Mouse (Mus musculus) ZHBTc4 (cell line): ENCODE results near the gene Arhgap6.

ENCODE experiments used
- DNase-seq: peaks from one replicate; pipeline ENCODE4 v3.0.0-alpha.2; 2011; ENCODE audit warnings: low read depth, low spot score

The Arhgap6 gene

DNA sequence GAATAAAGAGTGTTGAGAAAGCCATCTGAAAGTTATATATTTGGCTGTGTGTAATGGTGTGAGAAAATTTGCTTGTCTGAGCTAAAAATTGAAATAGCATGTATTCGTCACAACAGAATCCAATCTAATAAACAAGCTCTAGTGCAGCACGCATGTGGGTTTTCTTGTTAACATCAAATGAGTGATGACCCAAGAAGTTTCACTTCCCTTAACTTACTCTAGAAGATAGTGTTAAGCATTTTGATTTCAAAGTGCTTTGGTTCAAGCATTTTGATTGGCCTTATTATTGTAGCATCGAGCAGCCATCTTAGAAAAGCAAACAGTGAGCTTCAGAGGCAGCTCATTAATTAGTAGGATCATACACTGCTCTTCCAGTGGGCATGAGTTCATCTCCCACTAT is 315.1 kb downstream of the Arhgap6 start:
- DNase-seq: no peak

- no peak for DNase-seq
Observed at GRCm38 (mm10) chrX:169112662-169113061, 317.8 kb downstream of the Arhgap6 start.

GRCm38 (mm10) chrX:169123115-169123772 is 328.3 kb downstream of the Arhgap6 start:
- DNase-seq: no peak

DNA sequence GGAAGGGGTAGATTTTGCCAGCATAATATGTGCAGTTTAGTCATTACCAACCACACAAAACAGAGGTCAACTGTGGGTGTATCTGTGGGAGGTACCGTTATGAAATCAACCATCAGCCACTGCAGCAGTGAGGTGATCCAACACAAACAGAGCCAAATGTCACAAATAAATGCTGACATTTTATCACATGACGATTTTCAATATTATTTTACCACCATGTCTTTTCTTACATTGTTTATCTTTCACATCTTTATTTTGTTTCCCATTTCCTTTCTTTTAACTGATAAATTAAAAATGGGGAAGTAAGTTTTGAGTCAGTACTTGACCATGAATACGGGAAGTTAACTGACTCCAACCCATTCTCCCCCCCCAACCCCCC is 328.9 kb downstream of the Arhgap6 start:
- no peak for DNase-seq

DNA sequence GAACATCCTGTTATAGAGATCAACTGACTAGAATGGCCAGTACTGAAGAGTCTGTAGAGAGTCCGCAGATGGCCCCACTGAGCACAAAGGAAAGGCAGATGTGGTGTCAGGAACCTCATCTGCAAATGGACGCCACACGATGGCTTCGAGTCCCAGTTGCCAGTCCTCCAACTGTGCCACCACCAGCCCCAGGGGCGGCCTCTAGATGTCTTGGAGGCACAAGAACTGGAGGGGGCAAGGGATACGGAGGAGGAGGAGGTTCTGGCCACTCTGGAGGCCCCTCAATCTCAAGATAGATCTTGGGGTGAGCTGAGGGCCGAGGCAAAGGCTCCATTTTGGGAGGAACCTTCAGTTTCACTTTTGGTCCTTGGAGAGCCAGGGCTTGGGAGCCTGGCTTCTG is 344.9 kb downstream of the Arhgap6 start:
- DNase-seq: no peak

- DNase-seq: no peak
Observed at GRCm38 (mm10) chrX:169140467-169140866, 345.6 kb downstream of the Arhgap6 start.

DNA sequence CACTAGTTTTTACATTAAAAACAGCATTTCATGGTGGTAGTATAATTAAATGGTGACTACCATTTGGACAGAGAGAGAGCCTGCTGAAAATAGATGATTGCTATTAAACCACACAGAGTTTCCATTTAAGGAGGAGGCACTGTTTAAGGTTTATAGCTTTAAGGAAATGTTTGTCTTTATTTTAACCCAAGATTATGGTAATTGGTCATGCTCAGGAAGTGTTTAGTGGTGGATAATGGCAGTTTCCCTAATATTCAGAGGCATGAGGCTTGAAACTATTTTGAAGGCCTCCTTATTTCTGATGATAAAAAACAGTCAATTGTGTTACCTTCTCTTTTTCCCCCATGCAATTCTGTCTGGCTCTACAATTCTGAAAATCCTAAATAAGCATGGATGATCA is 358.9 kb downstream of the Arhgap6 start:
- no peak for DNase-seq

DNA sequence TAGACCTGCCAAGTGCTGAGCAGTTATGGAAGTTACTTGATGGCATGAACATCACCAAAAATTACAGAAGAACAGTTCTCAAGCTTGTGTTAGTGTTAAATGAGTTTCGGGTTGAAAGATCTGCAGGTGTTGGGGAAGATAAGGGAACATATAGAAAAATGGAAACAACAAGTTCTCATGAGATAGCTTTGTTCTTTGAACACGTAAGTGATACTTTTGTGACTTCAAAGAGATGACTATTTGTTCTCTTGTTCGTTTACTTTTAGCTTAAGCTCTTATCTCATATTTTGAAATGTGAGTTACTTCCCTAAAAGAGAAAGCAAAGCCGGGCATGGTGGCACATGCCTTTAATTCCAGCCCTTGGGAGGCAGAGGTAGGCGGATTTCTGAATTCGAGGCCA is 363.5 kb downstream of the Arhgap6 start:
- no peak for DNase-seq

- no peak for DNase-seq
Observed at GRCm38 (mm10) chrX:169170981-169171380, 376.1 kb downstream of the Arhgap6 start.

DNA sequence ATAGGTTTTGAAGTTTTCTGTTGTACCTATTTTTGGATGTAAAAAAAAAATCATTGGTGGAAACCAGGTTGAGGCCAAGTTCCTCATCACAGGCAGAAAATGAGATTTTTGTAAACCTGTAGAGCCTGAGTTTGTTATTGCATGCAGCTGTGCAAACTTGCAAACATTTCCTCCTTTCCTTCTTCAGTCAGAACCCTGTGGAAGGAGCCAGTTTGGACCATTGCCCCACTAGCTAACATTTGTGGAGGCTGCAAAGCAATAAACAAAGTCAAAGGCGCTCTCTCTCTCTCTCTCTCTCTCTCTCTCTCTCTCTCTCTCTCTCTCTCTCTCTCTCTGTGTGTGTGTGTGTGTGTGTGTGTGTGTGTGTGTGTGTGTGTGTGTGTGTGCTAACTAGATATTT is 378.9 kb downstream of the Arhgap6 start:
- DNase-seq: no peak

DNA sequence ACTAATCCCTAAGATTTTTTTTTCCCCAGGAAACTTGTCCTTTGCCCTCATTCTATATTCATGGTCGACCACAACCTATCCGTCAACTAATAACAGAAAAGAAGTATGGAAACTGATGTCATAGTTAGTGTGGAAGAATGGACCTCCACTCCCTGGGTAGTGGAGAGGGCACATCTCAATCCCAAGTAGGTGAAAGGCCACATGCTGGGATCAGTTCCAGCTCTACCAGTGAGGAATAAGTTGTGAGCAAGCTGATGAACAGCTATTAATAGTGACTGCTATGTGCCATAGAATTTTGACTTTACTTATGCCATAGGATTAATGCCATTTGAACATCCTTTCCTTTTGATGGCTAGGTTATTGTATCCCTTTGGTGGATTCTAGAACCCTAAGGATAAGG is 383.7 kb downstream of the Arhgap6 start:
- DNase-seq: no peak

GRCm38 (mm10) chrX:169187100-169187499 is 392.2 kb downstream of the Arhgap6 start, which contains the start of gene Amelx:
TSS of gene Amelx (minus strand) at chrX:169187200.
- no peak for DNase-seq

GRCm38 (mm10) chrX:169210019-169210418 is 415.1 kb downstream of the Arhgap6 start:
- peak; percentile 1 for DNase-seq

DNA sequence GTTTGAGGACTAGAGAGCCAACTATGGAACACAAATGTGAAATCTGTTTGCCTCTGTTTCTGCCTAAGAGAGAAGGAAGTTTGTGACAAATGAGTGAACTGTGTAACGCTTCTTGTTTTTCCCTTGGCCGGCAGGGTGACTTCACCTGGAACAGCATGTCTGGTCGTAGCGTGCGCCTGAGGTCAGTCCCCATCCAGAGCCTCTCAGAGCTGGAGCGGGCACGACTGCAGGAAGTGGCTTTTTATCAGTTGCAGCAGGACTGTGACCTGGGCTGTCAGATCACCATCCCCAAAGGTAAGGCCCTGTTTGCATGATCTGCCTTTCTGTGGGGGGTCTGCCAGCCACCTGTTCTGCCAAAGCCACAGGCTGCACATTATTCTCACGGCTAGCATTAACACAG is 425.2 kb downstream of the Arhgap6 start:
- DNase-seq: peak; percentile 0

DNA sequence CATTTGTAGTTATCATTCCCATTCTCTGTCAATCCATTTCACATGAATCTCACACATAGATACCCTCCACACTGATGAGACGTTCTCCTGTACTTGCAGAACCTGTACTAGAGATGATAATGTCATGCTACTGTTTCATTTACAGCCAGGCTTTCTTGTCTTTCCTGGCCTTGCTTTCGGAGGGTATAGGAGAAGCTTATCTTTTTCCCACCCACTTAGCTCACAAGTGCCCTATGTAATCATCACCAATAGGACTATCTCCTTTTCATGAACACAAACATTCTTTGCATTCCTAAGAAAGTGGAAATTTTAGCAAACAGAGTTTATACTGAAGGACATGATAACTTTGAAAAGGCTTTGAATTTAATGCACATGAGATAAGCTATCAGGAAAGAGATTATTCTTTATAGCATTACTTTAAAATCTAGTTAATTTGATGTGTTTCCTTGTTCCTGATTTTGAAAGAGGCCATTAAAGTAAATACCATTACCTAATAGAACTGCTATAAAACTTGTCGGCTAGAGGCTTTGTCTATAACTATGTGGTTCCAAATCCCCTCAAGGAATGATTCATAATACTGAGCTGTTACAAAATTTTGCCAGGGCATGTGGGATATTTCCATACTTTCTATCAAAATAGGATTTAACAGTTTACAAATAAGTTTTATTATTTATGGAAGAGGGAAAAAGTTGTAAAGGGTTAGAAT is 427.6 kb downstream of the Arhgap6 start:
- DNase-seq: no peak

GRCm38 (mm10) chrX:169255915-169256314 is 461.0 kb downstream of the Arhgap6 start:
- no peak for DNase-seq

DNA sequence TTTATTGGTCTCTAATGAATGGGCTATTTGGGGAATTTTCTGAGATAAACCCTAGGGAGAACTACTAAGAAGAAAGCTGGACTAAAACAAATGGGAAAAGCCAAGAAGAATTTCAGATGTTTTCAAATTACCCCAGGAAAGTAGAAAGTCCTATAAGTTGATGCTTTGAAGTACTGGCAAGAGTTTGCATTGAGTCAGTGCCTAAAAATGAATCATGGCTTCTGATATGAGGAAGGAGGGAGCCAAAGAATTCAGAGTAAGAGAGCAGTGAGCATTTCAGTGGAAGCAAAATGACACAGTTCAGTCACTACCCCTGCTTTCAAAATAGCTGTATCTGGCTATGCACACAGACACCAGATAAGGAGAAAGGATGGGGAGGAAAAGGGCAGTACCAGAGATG is 461.8 kb downstream of the Arhgap6 start:
- no peak for DNase-seq

- DNase-seq: no peak
Observed at GRCm38 (mm10) chrX:169261034-169261433, 466.1 kb downstream of the Arhgap6 start.

DNA sequence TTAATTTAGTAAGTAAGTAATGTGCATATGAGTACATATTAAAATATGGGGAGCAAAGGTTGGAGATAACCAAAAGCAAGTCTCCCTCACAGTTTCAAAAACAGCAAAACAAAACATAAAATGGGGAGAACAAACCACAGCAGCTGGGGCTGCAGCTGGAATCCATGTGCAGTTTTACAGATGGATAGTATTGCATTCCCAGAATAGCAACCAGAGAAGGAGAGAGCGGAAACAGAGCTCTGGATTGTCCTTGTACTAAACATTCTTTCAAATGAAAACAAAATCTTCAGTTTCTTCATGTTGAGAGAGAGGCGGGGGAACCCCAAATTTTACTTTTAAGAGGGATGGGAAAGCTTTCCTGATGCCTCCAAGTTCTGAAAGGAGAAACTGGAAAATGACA is 467.3 kb downstream of the Arhgap6 start:
- no peak for DNase-seq

DNA sequence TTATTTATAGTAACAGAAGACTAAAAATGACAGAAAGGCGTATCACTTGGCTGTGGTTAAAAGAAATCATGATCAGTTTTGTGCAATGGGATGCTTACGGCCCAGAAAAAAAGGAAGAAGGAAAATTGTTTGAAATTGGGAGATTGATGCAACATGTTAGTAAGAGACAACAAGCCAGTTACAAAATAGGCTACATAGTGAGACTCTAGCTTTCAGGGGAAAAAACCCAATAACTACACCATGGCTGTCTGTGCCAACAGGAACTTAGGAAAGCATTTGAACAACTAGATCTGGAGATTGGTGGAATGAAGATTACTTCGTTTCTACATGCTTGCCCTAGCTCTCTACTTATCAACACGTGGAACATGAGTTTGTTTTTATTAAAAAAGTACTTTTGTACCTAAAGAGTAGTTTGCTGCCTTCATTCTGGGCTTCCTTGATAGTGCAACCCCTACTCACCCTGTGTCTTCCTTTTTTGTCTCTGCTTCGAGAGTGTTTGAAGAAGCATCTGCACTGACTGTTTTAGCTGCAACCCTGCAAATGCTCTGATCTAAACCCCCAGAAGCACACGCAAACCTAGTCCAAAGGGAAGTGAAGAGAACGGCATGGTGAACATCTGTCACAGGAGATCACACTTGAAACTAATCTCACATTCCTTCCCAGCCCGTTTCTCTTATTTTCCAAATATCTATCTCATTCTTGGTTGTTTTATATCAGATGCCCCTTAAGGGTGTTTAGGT is 468.7 kb downstream of the Arhgap6 start:
- DNase-seq: no peak

DNA sequence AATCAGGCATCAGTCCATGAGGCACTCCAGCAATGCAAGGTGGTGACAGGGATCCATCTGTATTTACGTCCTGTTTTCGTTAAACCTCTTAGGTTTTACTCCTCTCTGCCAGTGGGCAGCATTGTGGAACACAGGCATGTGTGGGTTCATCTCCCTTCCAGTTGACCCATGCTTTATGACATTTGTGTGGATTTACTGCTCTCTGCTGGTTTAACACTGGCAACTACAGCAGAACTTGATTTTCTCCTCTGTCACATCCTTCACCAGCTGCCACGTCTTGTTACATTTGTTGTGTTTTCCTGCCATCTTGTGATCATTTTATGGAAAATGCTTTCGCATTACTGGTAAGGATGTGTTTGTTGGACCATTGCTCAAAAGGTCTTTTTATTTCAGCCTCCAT is 504.7 kb downstream of the Arhgap6 start:
- DNase-seq: peak; percentile 5

GRCm38 (mm10) chrX:169302271-169303045 is 507.6 kb downstream of the Arhgap6 start:
- DNase-seq: peak; percentile 6
